Mouse (Mus musculus): Measurements from ENCODE around the gene Nr6a1. TPM values are rescaled to one million over a fixed set of nuclear protein-coding genes. Genes with fewer than 3 reads are reported as not detected.

The Nr6a1 gene
- total and polyA plus RNA-seq, 3 experiments = 5.6 to 6.1 (median 5.8) TPM

DNA sequence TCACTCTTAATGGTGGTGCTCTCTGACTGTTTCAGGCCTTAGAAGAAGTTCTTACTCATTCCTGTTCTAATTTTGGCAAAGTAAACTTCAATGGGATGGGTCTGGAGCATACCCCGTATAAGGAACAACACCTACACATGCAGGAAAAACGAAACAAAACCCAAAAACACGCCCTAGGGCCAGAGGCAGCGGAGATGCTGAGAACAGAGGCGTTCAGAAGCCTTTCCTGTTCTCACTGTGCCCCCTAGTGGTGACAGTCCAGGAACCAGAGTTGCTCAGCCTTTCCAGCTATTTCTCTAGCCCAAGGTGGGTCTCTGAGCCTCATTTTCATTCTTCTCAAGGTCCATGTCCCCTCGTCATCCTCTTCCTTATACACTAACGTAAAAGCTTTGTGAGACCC lies 188.1 kb downstream of the Nr6a1 start (continued):
- TF ChIP-seq ETS1 (conservative IDR thresholded peaks at IDR 0.05; ENCODE audit: low read depth, low read length) (no peak), NRF1 (IDR thresholded peaks at IDR 0.05; ENCODE audit: low read depth, low read length) (no peak), JUND (conservative IDR thresholded peaks at IDR 0.05; ENCODE audit: low read depth, low read length) (0 out of 2 replicates have a peak, but pooled peaks have one; percentile 18), HCFC1 (IDR thresholded peaks at IDR 0.05; ENCODE audit: low read depth, low read length) (no peak), RCOR1 (conservative IDR thresholded peaks at IDR 0.05; ENCODE audit: low read depth, low read length) (no peak), MEF2A (IDR thresholded peaks at IDR 0.05; ENCODE audit: borderline replicate concordance, low read depth, low read length) (no peak), SMC3 (IDR thresholded peaks at IDR 0.05; ENCODE audit: low read depth, low read length) (peak; percentile 77), CHD2 (IDR thresholded peaks at IDR 0.05; ENCODE audit: low read length) (no peak), ZKSCAN1 (IDR thresholded peaks at IDR 0.05; ENCODE audit: borderline replicate concordance, low read depth, low read length) (no peak), POLR2AphosphoS2 (IDR thresholded peaks at IDR 0.05; ENCODE audit: low read depth, low read length) (no peak), ZNF384 (IDR thresholded peaks at IDR 0.05; ENCODE audit: low read depth, low read length) (no peak), MXI1 (IDR thresholded peaks at IDR 0.05; ENCODE audit: low read depth, low read length) (no peak), UBTF (IDR thresholded peaks at IDR 0.05; ENCODE audit: low read depth, low read length) (no peak), MAZ (IDR thresholded peaks at IDR 0.05; ENCODE audit: low read depth, low read length) (no peak)

DNA sequence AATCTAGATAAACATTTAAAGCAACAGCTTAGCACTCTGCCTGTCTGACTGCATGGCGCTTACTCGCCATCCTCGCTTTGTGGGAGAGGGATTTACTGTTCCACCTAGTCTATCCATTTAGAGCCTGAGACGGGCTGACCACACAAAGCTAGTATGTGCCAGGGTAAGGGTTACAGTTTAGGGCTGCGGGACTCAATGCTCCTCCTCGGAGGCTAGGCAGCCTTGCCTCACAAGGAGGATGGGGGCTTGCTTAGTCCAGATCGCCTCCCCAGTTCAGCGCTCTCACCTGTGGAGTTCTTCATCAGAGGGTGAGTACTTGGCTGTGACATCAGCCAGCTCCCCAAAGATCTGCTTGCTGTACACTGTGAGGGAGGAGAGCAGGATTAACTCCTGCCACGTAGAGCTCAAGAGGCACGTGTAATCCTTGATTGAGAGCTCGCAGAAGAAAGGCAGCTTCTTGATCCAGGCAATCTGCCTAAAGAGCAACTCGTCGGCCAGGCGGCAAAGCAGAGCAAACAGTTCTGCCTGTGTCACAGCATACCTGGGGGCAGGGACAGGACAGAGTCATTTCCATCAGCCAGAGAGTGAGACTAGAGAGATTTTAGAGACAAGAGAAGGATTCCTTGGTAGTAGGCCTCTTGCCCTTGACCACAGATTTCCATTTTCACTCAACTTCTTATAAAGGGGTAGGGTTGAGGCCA lies 188.7 kb downstream of the Nr6a1 start:
- Histone ChIP-seq H3K4me2 (ENCODE audit: insufficient read depth, low read depth, poor library complexity, severe bottlenecking) (no peak overlapping the region), H3K9me3 (replicated peaks; ENCODE audit: low read length) (no peaks in the 10 kb centered on the region), H3K79me2 (replicated peaks; ENCODE audit: control insufficient read depth, extremely low read depth, insufficient read depth, poor library complexity, severe bottlenecking) (no peaks in the 10 kb centered on the region), H3K27me3 (replicated peaks) (no peaks in the 10 kb centered on the region), H3K9ac (ENCODE audit: insufficient read depth, low read depth) (no peak overlapping the region), H3K36me3 (replicated peaks in 1 of 2; ENCODE audit: control insufficient read depth in 1 of 2, insufficient read depth in 1 of 2, low read length in 1 of 2) (peaks cover 0 to 32% of the 10 kb centered on the region in 2 experiments), H3K4me1 (ENCODE audit: control insufficient read depth in 1 of 2, insufficient read depth in 2 of 2) (peaks cover 0 to 18% of the 10 kb centered on the region in 2 experiments; a peak in 3 of 4 replicates), H3K4me3 (replicated peaks in 1 of 3; ENCODE audit: low read depth in 2 of 3, low read length in 2 of 3, poor library complexity in 1 of 3) (no peak overlapping the region), H3K27ac (ENCODE audit: insufficient read depth, low read depth) (no peak overlapping the region)
- DNase-seq (ENCODE audit: extremely low read depth) = peak; percentile 4
- in situ Hi-C loops (cut with MboI; ENCODE audit: low pct_ligation_motif_present, low pct_unique_long_range_greater_than_20kb, low sequenced_read_pairs) = no loop called here
- TF ChIP-seq MXI1 (IDR thresholded peaks at IDR 0.05; ENCODE audit: low read depth, low read length) = no peak
- TF ChIP-seq NRF1 (IDR thresholded peaks at IDR 0.05; ENCODE audit: low read depth, low read length) = no peak
- no peak for TF ChIP-seq RCOR1 (conservative IDR thresholded peaks at IDR 0.05; ENCODE audit: low read depth, low read length)
- TF ChIP-seq MYC (IDR thresholded peaks at IDR 0.05; ENCODE audit: low read depth, low read length) = no peak
- TF ChIP-seq POLR2AphosphoS2 (IDR thresholded peaks at IDR 0.05; ENCODE audit: low read depth, low read length) = no peak
- TF ChIP-seq MAZ (IDR thresholded peaks at IDR 0.05; ENCODE audit: low read depth, low read length) = no peak
- TF ChIP-seq TBP (conservative IDR thresholded peaks at IDR 0.05; ENCODE audit: low read depth, low read length) = no peak
- no peak for TF ChIP-seq POLR2A (IDR thresholded peaks at IDR 0.05; ENCODE audit: low read depth, low read length)
- TF ChIP-seq E2F4 (IDR thresholded peaks at IDR 0.05; ENCODE audit: insufficient replicate concordance, low read depth, low read length) = no peak
- TF ChIP-seq MEF2A (IDR thresholded peaks at IDR 0.05; ENCODE audit: borderline replicate concordance, low read depth, low read length) = no peak
- no peak for TF ChIP-seq MAX (IDR thresholded peaks at IDR 0.05; ENCODE audit: low read length)
- no peak for TF ChIP-seq USF2 (conservative IDR thresholded peaks at IDR 0.05; ENCODE audit: low read depth, low read length)
- no peak for TF ChIP-seq CHD1 (IDR thresholded peaks at IDR 0.05; ENCODE audit: low read depth, low read length)
- dilution Hi-C loops (cut with MboI; ENCODE audit: extremely low pct_ligation_motif_present, extremely low pct_unique_long_range_greater_than_20kb, low sequenced_read_pairs) = no loop called here
